Mouse (Mus musculus) liver, embryonic 18 days (tissue): ENCODE results near the gene Tlr13. TPM values are rescaled to one million over a fixed set of nuclear protein-coding genes. Genes with fewer than 3 reads are reported as not detected.

Experiments used
- polyA plus RNA-seq: library from polyadenylated mRNA; depleted of rRNA; stranded (reverse); fragments of >200 nt; gene quantifications from 2 replicates; pipeline ENCODE4 v1.2.3, GENCODE M21; 2012; rRNA removed

The Tlr13 gene
- 1.6 and 1.7 TPM in 2 replicates for polyA plus RNA-seq

GRCm38 (mm10) chrX:106142936-106143335, at the start of gene Tlr13:
Gene Tlr13 (plus strand): TSS chrX:106143204.

GRCm38 (mm10) chrX:106186713-106187649, 44.0 kb downstream of the Tlr13 start, which contains the start of gene Pgk1:
Gene Pgk1 (plus strand): TSS chrX:106187100.

Other genes starting within 250 kb of the Tlr13 start
- gene Atrx, start 213.8 kb upstream of the Tlr13 start, polyA plus RNA-seq = 14.4 and 15.7 TPM in 2 replicates
- gene Magt1, start 131.3 kb upstream of the Tlr13 start, polyA plus RNA-seq = 12.8 and 15.3 TPM in 2 replicates
- gene Cox7b, start 127.5 kb upstream of the Tlr13 start, polyA plus RNA-seq = 380 and 393 TPM in 2 replicates
- gene Atp7a, start 115.9 kb upstream of the Tlr13 start, polyA plus RNA-seq = 5.2 and 7.2 TPM in 2 replicates
- 339 and 347 TPM in 2 replicates for gene Pgk1, start 43.9 kb downstream of the Tlr13 start, polyA plus RNA-seq
- gene Taf9b, start 78.0 kb downstream of the Tlr13 start, polyA plus RNA-seq = 1.8 TPM in 2 replicates
- gene Fnd3c2, start 112.2 kb downstream of the Tlr13 start, polyA plus RNA-seq = not detected in 2 replicates